In genomic region chr2:170153421-170154271, GRCm38 (mm10) we compare ENCODE assay signal across 8 mouse cellular contexts. TPM values are rescaled to one million over a fixed set of nuclear protein-coding genes. Genes with fewer than 3 reads are reported as not detected.
DNase-seq lines count a peak whose midpoint lies in the region; ATAC-seq lines count a peak whose summit lies in the region.

No protein-coding gene starts in this region.

- no peaks in the 10 kb centered on the region; the same call in 1 of the 2 replicates for H3K27me3 ChIP-seq in forebrain, embryonic 11.5 days (ENCODE audit: control insufficient read depth, insufficient read depth, low read length)
- no peaks in the 10 kb centered on the region for H3K27me3 ChIP-seq in limb, embryonic 11.5 days (ENCODE audit: control insufficient read depth, insufficient read depth, low read length)
- H3K27me3 ChIP-seq in midbrain, embryonic 13.5 days: peaks cover 7% of the 10 kb centered on the region

- intact Hi-C loops in heart, postnatal 36 days (cut with DNase I): loop anchor here (2.0 kb wide), 3 partner anchors 21 to 67 kb away; no protein-coding TSS in a partner anchor

- H3K36me3 ChIP-seq in forebrain, embryonic 11.5 days (ENCODE audit: control insufficient read depth, insufficient read depth, low read length): no peaks in the 10 kb centered on the region
- H3K36me3 ChIP-seq in limb, embryonic 11.5 days (ENCODE audit: control insufficient read depth, insufficient read depth, low read length): no peaks in the 10 kb centered on the region
- H3K36me3 ChIP-seq in midbrain, embryonic 13.5 days: no peaks in the 10 kb centered on the region

- H3K4me3 ChIP-seq in forebrain, embryonic 11.5 days (ENCODE audit: low read depth, low read length): peak overlapping the region; percentile 26
- peak overlapping the region; percentile 32 for H3K4me3 ChIP-seq in limb, embryonic 11.5 days (ENCODE audit: low read depth, low read length)
- H3K4me3 ChIP-seq in midbrain, embryonic 13.5 days (replicated peaks): peak overlapping the region; percentile 29

- peak overlapping the region; percentile 59 for H3K4me2 ChIP-seq in forebrain, embryonic 11.5 days (ENCODE audit: low read depth, low read length, severe bottlenecking)
- H3K4me2 ChIP-seq in limb, embryonic 11.5 days (ENCODE audit: low read depth, severe bottlenecking): peak overlapping the region; percentile 67
- peak overlapping the region; percentile 52 for H3K4me2 ChIP-seq in midbrain, embryonic 13.5 days (replicated peaks)

- DNase-seq in B cell, adult 2 months: peak; percentile 56 to 59
- peak; percentile 66 for DNase-seq in adipocyte (ENCODE audit: low spot score)
- peak; percentile 60 for DNase-seq in forebrain, embryonic 11.5 days (ENCODE audit: low spot score)
- DNase-seq in heart, postnatal 36 days: peak; percentile 71 to 83
- DNase-seq in limb, embryonic 11.5 days (ENCODE audit: low spot score): peak; percentile 75
- DNase-seq in testis, postnatal 10 days (ENCODE audit: low spot score): peak; percentile 53
- DNase-seq in layer of hippocampus, adult 18-20 months (ENCODE audit: low spot score in 2 of 2): no peak

- H3K4me1 ChIP-seq in forebrain, embryonic 11.5 days (replicated peaks; ENCODE audit: control insufficient read depth, insufficient read depth, low read length): peaks cover 7% of the 10 kb centered on the region; the same call in 1 of the 2 replicates
- H3K4me1 ChIP-seq in limb, embryonic 11.5 days (ENCODE audit: control insufficient read depth, insufficient read depth, low read length): no peaks in the 10 kb centered on the region
- peaks cover 22% of the 10 kb centered on the region for H3K4me1 ChIP-seq in midbrain, embryonic 13.5 days (replicated peaks)

- no peak overlapping the region for H3K27ac ChIP-seq in forebrain, embryonic 11.5 days (ENCODE audit: low read depth, low read length)
- no peak overlapping the region for H3K27ac ChIP-seq in limb, embryonic 11.5 days (replicated peaks; ENCODE audit: low read depth, low read length)
- H3K27ac ChIP-seq in midbrain, embryonic 13.5 days: no peak overlapping the region

- H3K9me3 ChIP-seq in forebrain, embryonic 11.5 days (ENCODE audit: control insufficient read depth, low read length): no peaks in the 10 kb centered on the region
- H3K9me3 ChIP-seq in limb, embryonic 11.5 days (ENCODE audit: control insufficient read depth, low read length): no peaks in the 10 kb centered on the region
- no peaks in the 10 kb centered on the region for H3K9me3 ChIP-seq in midbrain, embryonic 13.5 days

- ATAC-seq in forebrain, embryonic 11.5 days (replicated peaks; ENCODE audit: low FRiP score): 0 out of 2 replicates have a peak, but pooled peaks have one; percentile 34
- ATAC-seq in limb, embryonic 11.5 days (ENCODE audit: insufficient number of reproducible peaks, low FRiP score, low TSS enrichment, low read depth): no peak
- ATAC-seq in midbrain, embryonic 13.5 days: 0 out of 2 replicates have a peak, but pooled peaks have one; percentile 40

- 1% methylated on average over 37 of the region's 37 CpGs for WGBS in forebrain, embryonic 11.5 days
- 2% methylated on average over 37 of the region's 37 CpGs for WGBS in limb, embryonic 11.5 days
- WGBS in midbrain, embryonic 13.5 days: 3% methylated on average over 37 of the region's 37 CpGs

- H3K9ac ChIP-seq in forebrain, embryonic 11.5 days (ENCODE audit: low read length): peak overlapping the region; percentile 54
- peak overlapping the region; percentile 49 for H3K9ac ChIP-seq in limb, embryonic 11.5 days (ENCODE audit: low read length)
- no peak overlapping the region; the same call in 1 of the 2 replicates for H3K9ac ChIP-seq in midbrain, embryonic 13.5 days (replicated peaks)

RNA-seq across cellular contexts. Expression of gene Zfp217, which starts 5.7 kb away (rescaled TPM):
- polyA plus RNA-seq in forebrain, embryonic 11.5 days (2014; fragmentation: Nextera tagmentation; extraction: Ambion mirVana): 3.8 and 3.9 TPM in 2 replicates
- 10 to 100 TPM; 11.2 to 13.0 TPM for total RNA-seq in heart, postnatal 36 days (2021)
- 4.9 and 5.2 TPM in 2 replicates for polyA plus RNA-seq in limb, embryonic 11.5 days (2014; fragmentation: Nextera tagmentation; extraction: Ambion mirVana)
- 1.8 and 1.9 TPM in 2 replicates for polyA plus RNA-seq in midbrain, embryonic 13.5 days (2015; fragmentation: Nextera tagmentation; extraction: Ambion mirVana)
- 1 to 10 TPM; 4.2 TPM for total RNA-seq in layer of hippocampus, adult 18-20 months (2021)

Comparison
In these comparisons a context has a peak if more than half of its experiments do, and no peak if none do; other contexts are left out.
1. DNase-seq: peak in B cell, adult 2 months (2 of 2), adipocyte (single experiment), forebrain, embryonic 11.5 days (single experiment), heart, postnatal 36 days (2 of 2), limb, embryonic 11.5 days (single experiment) and testis, postnatal 10 days (single experiment); none in layer of hippocampus, adult 18-20 months (0 of 2).
2. Peak in every context shown above with its lines, with median percentiles within 50 percentile points of each other: H3K4me2 ChIP-seq and H3K4me3 ChIP-seq.